Mouse (Mus musculus): ENCODE results near the gene Adgrg5.
A peak's percentile ranks its signal among the peaks of the same experiment; 100 is the strongest.

The Adgrg5 gene

GRCm38 (mm10) chr8:94923405-94923804 lies at the start of gene Adgrg5:
Gene Adgrg5 (plus strand): TSS chr8:94923694.
- peak; percentile 59 for DNase-seq (ENCODE audit: low read depth, low spot score)

GRCm38 (mm10) chr8:94874358-94874757 lies 49.1 kb upstream of the Adgrg5 start:
- DNase-seq (ENCODE audit: low read depth, low spot score) = peak; percentile 73

- no peak for DNase-seq (ENCODE audit: low read depth, low spot score)
Observed at GRCm38 (mm10) chr8:94875096-94875870, 48.2 kb upstream of the Adgrg5 start.

GRCm38 (mm10) chr8:94875871-94876150 lies 47.7 kb upstream of the Adgrg5 start:
- DNase-seq (ENCODE audit: low read depth, low spot score) = no peak

- DNase-seq (ENCODE audit: low read depth, low spot score) = peak; percentile 88
Observed at GRCm38 (mm10) chr8:94876197-94876730, 47.2 kb upstream of the Adgrg5 start, which contains the start of gene Dok4. Gene Dok4 (minus strand): TSS chr8:94876330.

- DNase-seq (ENCODE audit: low read depth, low spot score) = no peak
Observed at GRCm38 (mm10) chr8:94876820-94877219, 46.7 kb upstream of the Adgrg5 start.

- no peak for DNase-seq (ENCODE audit: low read depth, low spot score)
Observed at GRCm38 (mm10) chr8:94880742-94881141, 42.8 kb upstream of the Adgrg5 start.

- no peak for DNase-seq (ENCODE audit: low read depth, low spot score)
Observed at GRCm38 (mm10) chr8:94888383-94889036, 35.0 kb upstream of the Adgrg5 start.

GRCm38 (mm10) chr8:94892917-94893316 lies 30.6 kb upstream of the Adgrg5 start:
- DNase-seq (ENCODE audit: low read depth, low spot score) = no peak

GRCm38 (mm10) chr8:94899262-94899661 lies 24.2 kb upstream of the Adgrg5 start:
- DNase-seq (ENCODE audit: low read depth, low spot score) = no peak

- no peak for DNase-seq (ENCODE audit: low read depth, low spot score)
Observed at GRCm38 (mm10) chr8:94900617-94901016, 22.9 kb upstream of the Adgrg5 start.

- no peak for DNase-seq (ENCODE audit: low read depth, low spot score)
Observed at GRCm38 (mm10) chr8:94901031-94901430, 22.5 kb upstream of the Adgrg5 start.

- DNase-seq (ENCODE audit: low read depth, low spot score) = no peak
Observed at GRCm38 (mm10) chr8:94903709-94904108, 19.8 kb upstream of the Adgrg5 start.

- no peak for DNase-seq (ENCODE audit: low read depth, low spot score)
Observed at GRCm38 (mm10) chr8:94904450-94905175, 18.9 kb upstream of the Adgrg5 start.

GRCm38 (mm10) chr8:94907591-94908300 lies 15.7 kb upstream of the Adgrg5 start:
- no peak for DNase-seq (ENCODE audit: low read depth, low spot score)

- DNase-seq (ENCODE audit: low read depth, low spot score) = peak; percentile 71
Observed at GRCm38 (mm10) chr8:94908847-94909246, 14.6 kb upstream of the Adgrg5 start.

- no peak for DNase-seq (ENCODE audit: low read depth, low spot score)
Observed at GRCm38 (mm10) chr8:94913061-94913660, 10.3 kb upstream of the Adgrg5 start.

GRCm38 (mm10) chr8:94914256-94914655 lies 9.2 kb upstream of the Adgrg5 start:
- DNase-seq (ENCODE audit: low read depth, low spot score) = no peak

- DNase-seq (ENCODE audit: low read depth, low spot score) = no peak
Observed at GRCm38 (mm10) chr8:94914701-94915101, 8.8 kb upstream of the Adgrg5 start.

- DNase-seq (ENCODE audit: low read depth, low spot score) = no peak
Observed at GRCm38 (mm10) chr8:94916311-94916959, 7.1 kb upstream of the Adgrg5 start.

GRCm38 (mm10) chr8:94916960-94917324 lies 6.6 kb upstream of the Adgrg5 start:
- DNase-seq (ENCODE audit: low read depth, low spot score) = no peak

Measured in A20 (cell line).